Mouse (Mus musculus): Measurements from ENCODE around the gene Ubtfl1.
"Not testable (repeated sequence)": the region's sequence is repeated elsewhere in the genome, so short reads cannot be mapped to it uniquely, and the experiment has no call there.

The Ubtfl1 gene

GRCm38 (mm10) chr9:18404118-18404517, at the start of gene Ubtfl1:
Gene Ubtfl1 (plus strand): TSS chr9:18404418.
- DNase-seq (ENCODE audit: low read depth, low spot score), result no peak

GRCm38 (mm10) chr9:18373026-18373425, 31.2 kb upstream of the Ubtfl1 start:
- not testable (repeated sequence) for DNase-seq (ENCODE audit: low read depth, low spot score)

GRCm38 (mm10) chr9:18385782-18386181, 18.4 kb upstream of the Ubtfl1 start:
- no peak for DNase-seq (ENCODE audit: low read depth, low spot score)

GRCm38 (mm10) chr9:18399629-18400028, 4.6 kb upstream of the Ubtfl1 start:
- DNase-seq (ENCODE audit: low read depth, low spot score), result no peak

GRCm38 (mm10) chr9:18402895-18403294, 1.3 kb upstream of the Ubtfl1 start, which contains the start of gene Naalad2:
Gene Naalad2 (minus strand): TSS chr9:18402995.
- DNase-seq (ENCODE audit: low read depth, low spot score), result not testable (repeated sequence)

- not testable (repeated sequence) for DNase-seq (ENCODE audit: low read depth, low spot score)
Measured at GRCm38 (mm10) chr9:18412371-18412770, 8.2 kb downstream of the Ubtfl1 start.

GRCm38 (mm10) chr9:18430354-18430753, 26.1 kb downstream of the Ubtfl1 start, which contains the start of gene Mbd3l2:
Gene Mbd3l2 (plus strand): TSS chr9:18430654.
- no peak for DNase-seq (ENCODE audit: low read depth, low spot score)

- DNase-seq (ENCODE audit: low read depth, low spot score), result no peak
Measured at GRCm38 (mm10) chr9:18431687-18432086, 27.5 kb downstream of the Ubtfl1 start.

- no peak for DNase-seq (ENCODE audit: low read depth, low spot score)
Measured at GRCm38 (mm10) chr9:18456520-18456919, 52.3 kb downstream of the Ubtfl1 start.
